Mouse (Mus musculus) adrenal gland, postnatal 25 days (tissue): Measurements from ENCODE around the gene OR5BS1P. TPM values are rescaled to one million over a fixed set of nuclear protein-coding genes. Genes with fewer than 3 reads are reported as not detected.
"Not testable (repeated sequence)": the region's sequence is repeated elsewhere in the genome, so short reads cannot be mapped to it uniquely, and the experiment has no call there.

Experiments
- DNase-seq: peaks from one replicate; pipeline ENCODE4 v3.0.0; 2021; ENCODE audit warnings: mixed read lengths
- microRNA-seq, 2 experiments: library from miRNA; unstranded; fragments of <30 nt; microRNA quantifications; one replicate each; pipeline ENCODE4 v1.2.0; 2021
- total RNA-seq: library from RNA; stranded (reverse); gene quantifications from 2 replicates; pipeline ENCODE4 v1.2.3, GENCODE M21; 2021

Gene OR5BS1P
- total RNA-seq, 1 experiment from 2014 or later, result not detected

DNA sequence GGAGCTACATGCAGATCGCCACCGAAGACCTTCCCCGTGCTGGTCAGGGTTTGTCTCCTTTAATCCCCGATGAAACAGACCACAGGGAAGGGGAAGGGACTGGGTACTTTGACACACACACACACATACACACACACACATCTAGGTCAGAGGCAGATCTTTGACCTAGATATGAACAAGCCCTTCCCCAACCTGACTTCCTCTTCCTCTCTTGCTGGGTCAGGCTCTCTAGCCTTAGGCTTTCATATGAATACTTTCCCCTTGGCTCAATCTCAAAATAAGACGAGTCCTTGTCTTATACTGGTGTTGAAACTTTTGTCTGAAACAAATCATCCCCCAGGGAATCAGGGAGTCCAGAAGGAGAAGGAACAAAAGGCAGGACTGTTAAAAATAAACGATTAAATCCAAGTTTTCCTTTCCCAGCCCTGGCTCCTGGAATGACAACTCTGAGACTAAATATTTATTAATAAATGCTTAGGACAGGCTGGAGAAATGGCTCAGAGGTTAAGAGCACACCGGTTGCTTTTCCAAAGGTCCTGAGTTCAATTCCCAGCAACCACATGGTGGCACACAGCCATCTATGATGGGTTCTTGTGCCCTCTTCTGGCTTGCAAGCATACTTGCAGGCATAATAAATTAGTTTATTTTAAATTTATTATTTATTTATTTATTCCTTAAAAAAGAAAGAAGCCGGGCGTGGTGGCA is 36.7 kb downstream of the OR5BS1P start:
- DNase-seq, result no peak

DNA sequence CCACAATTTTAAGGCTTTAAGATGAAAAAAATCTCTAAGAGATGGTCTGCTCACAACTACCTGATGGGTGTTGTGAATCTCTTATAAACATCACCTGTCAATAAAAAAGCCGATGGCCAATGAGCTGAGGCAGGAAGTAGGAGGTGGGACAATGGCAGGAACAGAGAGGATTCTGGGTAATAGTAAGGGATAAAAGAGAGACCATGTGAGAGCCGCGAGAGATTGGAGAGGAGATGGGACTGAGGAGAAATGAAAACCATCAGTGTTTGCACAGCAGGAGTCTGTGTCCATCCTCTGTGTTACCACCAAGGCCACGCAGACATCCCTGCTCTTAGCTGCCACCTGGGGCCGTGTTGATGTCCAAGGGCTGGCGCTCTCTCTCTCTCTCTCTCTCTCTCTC is 37.6 kb downstream of the OR5BS1P start:
- no peak for DNase-seq

DNA sequence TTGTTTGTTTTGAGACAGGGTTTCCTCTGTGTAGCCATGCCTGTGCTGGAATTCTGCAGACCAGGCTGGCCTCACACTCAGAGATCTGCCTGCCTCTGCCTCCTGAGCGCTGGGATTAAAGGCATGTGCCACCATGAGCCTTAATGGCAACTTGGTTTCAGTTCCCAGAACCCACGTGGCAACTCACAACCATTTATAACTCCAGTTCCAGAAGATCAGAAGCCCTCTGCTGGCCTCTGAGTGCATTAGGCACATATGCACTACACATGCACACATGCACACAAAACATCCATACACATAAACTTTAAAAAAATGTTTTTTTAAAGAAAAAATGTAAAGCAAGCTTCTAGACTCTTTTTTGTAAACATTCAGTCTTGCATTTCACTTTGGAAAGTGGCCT is 39.7 kb downstream of the OR5BS1P start:
- no peak for DNase-seq

DNA sequence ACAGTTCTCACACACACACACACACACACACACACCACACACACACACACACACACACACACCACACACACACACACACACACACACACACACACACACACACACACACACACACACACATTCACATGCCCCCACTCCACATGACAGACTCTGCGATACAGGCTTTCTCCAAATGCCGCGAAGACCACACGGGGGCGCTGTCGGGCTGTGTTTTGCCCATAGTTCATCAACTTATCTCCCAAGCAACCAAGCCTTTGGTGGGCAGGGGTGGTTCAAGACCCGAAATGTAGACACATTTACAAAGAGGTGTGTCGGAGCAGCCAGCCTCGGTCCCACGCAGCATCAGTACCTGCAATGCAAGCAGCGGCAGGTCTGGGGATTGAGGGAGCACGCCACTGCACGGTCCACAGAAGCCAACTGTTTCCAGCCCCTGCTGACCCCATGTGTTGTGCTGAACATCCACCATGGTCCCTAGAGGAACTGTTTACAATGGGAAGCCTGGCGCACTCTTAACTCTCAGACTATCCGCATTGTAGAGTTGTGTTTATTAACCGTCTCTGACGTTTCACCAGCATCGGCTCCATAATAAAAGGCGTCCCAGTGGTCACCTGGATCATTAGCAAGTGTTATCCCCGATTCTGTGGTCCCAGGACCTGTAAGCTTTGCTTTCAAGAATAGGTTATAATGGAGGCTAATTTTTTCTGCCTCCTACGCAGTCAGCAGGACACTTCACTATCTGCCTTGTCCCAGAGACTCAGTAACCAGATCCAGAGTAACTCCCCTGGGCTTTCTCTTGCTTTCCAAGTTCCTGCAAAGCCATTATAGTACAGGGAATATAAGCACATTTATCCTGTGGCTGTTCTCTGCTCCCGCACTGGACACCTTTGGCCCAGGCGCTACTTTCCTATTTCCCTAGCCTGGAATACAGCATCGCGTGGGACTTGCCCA is 41.0 kb downstream of the OR5BS1P start:
- DNase-seq, result peak; percentile 78

DNA sequence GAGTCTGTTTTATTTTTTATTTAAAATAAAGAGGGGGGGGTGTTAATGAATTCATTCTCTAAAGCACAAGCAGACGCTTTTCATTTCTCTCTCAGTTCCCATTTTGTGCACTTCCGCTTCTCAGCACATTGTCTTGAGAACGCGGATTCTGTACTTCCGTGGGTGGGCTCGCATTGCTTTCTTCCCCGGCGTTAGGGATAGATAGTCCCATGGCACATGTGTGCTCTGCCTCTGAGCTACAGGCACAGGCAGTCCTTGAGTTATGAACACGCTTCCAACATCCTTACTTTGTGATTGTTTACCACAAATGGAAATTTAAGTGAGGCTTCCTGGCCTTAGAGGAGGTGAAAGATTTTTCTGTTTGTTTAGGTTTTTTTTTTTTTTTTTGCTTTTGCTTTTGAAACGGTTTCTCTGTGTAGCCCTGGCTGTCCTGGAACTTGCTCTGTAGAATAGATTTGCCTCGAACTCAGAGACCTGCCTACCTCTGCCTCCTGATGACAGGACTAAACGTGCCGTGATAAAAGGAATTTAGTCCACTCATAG is 41.8 kb downstream of the OR5BS1P start:
- DNase-seq, result no peak

DNA sequence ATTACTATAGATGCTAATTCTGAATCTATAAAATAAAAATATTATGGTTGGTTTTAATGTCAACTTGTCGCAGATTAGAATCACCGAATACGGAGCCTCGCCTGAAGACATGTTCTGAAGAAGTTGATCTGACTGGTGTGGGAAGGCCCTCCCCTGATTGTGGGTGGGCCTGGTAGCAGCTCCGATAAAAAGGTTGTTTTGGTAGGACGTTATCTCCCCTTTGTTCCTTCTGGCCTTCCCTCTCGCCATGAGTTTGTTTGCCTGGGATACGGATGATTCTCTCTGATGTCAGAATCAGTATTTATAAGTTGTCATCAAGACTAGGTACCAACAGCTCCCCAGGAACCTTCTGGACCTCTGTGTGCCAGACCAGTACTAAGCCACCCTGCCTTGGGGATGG is 42.5 kb downstream of the OR5BS1P start:
- DNase-seq, result no peak

DNA sequence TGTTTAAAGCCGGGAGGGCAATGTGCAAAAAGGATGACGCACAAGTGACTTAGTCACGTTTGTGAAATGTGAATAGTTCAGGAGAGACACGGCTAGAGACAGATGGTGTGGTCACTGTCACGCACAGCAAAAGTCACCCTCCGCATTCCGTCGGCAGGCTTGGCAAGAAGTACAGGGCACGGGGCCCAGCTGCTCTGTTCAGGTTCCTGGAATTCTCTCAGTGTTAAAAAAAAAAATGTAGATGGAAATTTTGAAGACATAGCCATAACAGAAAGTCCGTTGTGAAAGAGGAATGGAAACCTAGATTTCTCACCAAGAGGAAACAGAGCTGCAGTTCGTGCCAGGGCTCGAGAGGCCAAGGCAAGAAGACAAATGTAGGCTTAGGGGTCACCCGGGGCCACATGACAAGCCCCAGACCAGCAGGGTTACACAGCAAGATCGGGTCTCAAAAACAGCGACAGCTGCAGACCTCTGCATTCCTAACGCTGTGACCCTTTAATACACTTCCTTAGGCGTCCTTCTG is 43.2 kb downstream of the OR5BS1P start:
- DNase-seq, result peak; percentile 56

DNA sequence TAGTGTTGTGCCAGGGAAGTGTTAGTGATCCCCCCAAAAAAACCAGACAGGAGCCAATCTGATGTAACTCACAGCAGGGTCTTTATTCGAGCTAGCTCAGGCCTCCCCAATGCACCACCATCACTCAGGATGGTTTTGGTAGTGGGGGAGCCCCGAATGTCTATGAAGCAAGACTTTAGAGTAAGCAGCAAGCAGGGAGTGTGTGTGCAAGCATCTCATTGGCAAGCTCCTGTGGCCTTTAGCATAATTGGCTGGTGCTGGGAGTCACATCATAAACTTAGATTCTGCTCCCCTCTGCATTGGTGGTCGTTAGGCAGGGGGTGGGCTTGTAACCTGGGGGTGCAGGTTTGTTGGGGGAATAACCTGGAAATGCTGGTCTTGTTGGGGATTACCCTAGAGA is 44.0 kb downstream of the OR5BS1P start:
- not testable (repeated sequence) for DNase-seq

DNA sequence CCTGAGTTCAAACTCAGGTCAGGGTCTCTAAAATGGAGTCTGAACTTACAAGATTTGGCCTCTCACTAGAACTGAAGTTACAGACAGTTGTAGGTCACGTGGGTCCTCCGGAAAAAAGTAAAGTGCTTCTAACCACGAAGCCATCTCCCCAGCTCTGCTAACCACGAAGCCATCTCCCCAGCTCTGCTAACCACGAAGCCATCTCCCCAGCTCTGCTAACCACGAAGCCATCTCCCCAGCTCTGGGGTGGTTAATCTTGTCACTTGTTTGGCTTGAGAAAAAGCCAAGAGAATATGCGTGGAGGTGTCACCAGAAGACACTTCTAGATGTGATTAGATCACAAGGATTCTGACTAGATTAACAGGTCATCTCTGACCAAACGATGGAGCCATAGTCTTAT is 44.5 kb downstream of the OR5BS1P start:
- DNase-seq, result no peak

DNA sequence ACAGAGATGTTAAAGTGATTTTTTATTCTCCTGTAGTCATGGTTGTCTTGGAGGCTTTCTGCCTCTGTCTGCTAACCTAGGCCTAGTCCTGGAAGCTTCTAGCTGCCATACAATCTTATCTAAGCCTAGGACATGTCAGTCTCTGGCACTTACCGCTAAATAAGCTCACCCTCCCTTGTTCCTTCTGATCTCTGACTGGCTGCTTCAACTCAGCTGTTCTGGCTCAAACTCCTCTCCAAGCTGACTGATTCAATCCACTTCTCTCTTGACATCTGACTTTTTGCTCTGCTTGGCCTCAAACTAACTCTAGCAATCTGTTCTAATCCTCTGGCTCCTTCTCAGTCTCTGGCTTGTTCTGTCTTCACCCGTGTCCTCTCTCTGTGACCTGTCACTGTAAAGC is 45.1 kb downstream of the OR5BS1P start:
- not testable (repeated sequence) for DNase-seq

DNA sequence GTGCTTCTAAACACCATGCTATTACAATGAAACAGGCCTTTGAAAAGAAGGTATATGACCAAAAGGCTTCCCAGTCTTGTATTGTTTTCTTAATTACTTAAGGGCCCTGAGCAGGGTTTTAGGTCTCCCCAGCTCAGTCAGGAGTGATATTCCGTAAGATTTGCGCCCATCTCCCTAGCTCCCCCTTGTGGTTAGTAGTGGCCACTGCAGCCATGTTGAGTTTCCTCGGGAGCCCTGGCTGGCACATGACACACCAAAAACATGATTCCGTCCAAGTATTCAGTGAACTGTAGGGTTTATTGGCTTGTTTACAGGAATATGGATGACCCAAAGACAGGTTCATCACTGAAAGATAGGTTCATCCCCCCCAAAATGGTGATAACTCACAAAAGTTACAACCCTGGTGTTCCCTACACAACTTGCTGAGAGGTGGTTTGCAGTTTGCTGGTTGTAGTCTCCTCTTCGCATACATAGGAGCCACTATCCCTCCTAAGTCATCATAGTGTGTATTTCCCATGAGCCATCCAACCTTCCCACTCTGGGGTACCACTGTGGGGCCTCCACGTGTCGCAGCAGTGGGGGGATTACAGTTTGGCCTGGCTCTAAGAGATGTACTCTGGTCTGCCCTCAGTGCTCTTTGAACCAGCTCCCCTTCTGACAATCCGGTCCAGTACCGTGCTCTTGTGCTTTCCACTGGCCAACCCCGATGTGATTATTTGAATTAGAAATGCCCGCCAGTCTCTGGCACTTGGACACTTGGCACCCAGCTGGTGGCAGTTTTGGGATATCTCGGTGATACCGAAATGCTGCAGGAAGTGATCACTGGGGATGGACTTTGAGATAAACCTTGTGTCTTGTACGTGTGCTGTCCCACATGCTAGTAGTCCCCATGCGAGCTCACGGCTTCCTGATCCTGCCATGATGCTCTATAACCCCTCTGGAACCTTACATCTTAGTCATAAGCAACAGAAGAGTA is 48.0 kb downstream of the OR5BS1P start:
- DNase-seq, result peak; percentile 66

DNA sequence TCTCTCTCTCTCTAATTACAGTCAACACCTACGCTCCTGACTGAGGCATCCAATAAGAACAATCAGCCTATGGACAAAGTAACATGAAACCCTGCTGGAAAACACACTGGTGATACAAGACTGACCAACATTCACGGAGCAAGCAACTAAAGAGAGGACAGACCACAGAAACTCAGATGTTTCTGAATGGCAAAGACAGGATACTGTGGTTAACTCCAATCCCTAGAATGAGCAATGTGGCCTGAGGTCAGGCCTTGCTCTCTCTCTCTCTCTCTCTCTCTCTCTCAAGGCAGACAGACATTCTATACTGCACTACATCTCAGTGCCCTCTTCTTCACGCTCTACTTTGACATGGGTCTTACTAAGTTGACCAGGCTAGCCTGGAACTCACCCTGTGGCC is 51.5 kb downstream of the OR5BS1P start:
- DNase-seq, result no peak

DNA sequence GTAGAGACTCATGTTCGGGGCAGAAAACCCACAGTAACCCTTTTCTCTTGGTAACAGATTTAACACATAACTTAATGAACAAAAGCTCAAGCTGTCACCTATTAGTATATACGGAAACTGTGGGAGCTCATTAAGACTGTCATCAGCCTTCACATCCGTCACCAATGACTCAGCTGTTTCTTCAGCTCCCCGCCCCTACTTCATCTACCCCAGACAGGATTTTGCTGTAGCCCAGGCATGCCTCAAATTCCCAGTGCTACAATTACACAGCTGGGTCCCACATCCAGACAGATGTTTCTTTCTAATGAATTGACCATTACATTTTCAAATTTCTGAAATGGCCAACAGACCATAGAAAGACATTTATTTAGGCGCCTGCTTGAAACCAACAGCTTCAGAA is 56.4 kb downstream of the OR5BS1P start:
- no peak for DNase-seq

DNA sequence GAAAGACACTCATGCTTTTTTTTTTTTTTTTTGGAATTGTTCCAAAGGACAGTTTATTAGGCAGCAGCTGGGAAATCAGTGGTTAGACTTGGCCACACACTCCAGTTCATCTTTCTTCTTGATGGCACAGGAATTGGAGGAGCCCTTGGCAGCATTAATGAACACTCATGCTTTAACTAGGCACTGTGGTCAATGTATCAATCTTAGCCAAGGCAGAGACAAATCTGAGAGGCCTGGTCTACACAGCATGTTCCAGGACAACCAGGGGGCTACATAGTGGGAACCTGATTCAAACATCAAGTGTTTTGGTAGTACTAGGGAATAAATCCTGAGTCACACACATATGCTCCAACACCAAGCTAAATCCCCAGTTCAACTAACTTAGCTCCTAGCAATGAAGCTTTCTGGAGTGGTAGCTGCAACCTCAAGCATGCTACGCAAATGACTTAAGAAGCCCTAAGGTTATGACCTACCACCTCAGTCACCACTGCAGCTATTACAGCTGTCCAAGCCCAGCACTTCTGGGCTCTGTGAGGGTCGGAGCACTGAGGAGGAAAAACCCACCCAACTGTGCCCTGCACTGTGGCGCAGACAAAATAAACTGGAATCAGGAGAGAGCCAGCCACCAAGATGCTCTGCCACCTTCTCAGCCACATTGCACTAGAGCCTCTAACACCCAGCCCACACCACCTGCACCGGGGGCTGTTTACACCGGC is 57.5 kb downstream of the OR5BS1P start:
- no peak for DNase-seq

DNA sequence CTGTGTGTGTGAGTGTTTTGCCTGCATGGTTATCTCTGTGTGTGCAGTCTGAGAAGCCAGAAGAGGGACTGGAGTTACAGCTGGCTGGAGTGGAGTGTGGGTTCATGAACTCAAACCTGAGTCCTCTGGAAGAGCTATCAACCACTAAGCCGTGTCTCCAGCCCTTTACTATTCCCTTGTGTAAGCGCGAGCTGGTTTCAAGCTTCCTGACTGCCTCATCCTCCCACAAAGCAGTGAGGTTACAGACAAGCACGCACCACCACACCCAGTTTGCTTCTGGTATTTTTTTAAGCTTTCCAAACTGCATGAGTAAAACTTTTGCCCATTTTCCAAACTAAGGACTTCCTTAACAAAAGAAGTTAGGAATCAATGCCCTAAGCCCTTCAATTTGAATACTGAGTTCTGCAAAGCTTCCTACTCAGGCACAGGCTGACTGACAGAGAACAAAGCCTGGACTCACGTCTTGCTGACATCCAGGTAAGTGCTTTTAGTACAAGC is 58.4 kb downstream of the OR5BS1P start:
- DNase-seq, result no peak

Small RNA genes within 50 kb of the gene (microRNA-seq; reads per million reads assigned to microRNA genes)
- 6.4 to 6.5 reads per million in 2 experiments for gene Mir1291

Other genes starting within 250 kb of the OR5BS1P start
- gene Gm44579, start 248.9 kb upstream of the OR5BS1P start, total RNA-seq, result not detected in 2 replicates
- gene Olfr287, start 248.8 kb upstream of the OR5BS1P start, total RNA-seq, result not detected in 2 replicates
- gene Olfr286, start 235.4 kb upstream of the OR5BS1P start, total RNA-seq, result not detected in 2 replicates
- not detected in 2 replicates for gene H1fnt, start 212.6 kb upstream of the OR5BS1P start, total RNA-seq
- 6.0 and 8.1 TPM in 2 replicates for gene Zfp641, start 173.7 kb upstream of the OR5BS1P start, total RNA-seq
- not detected in 2 replicates for gene Olfr285, start 152.5 kb upstream of the OR5BS1P start, total RNA-seq
- gene Olfr284, start 128.9 kb upstream of the OR5BS1P start, total RNA-seq, result not detected in 2 replicates
- not detected in 2 replicates for gene Olfr283, start 89.0 kb upstream of the OR5BS1P start, total RNA-seq
- gene Olfr282, start 38.7 kb upstream of the OR5BS1P start, total RNA-seq, result not detected in 2 replicates
- not detected in 2 replicates for gene Olfr281, start 17.3 kb upstream of the OR5BS1P start, total RNA-seq
- gene Lalba, start 12.8 kb downstream of the OR5BS1P start, total RNA-seq, result not detected in 2 replicates
- not detected in 2 replicates for gene Olfr279, start 22.5 kb downstream of the OR5BS1P start, total RNA-seq
- gene Kansl2, start 64.4 kb downstream of the OR5BS1P start, total RNA-seq, result 91.3 and 107 TPM in 2 replicates
- 52.2 and 55.9 TPM in 2 replicates for gene Ccnt1, start 101.0 kb downstream of the OR5BS1P start, total RNA-seq
- not detected in 2 replicates for gene 4930415O20Rik, start 101.1 kb downstream of the OR5BS1P start, total RNA-seq
- 42.7 and 48.9 TPM in 2 replicates for gene Adcy6, start 140.2 kb downstream of the OR5BS1P start, total RNA-seq
- 12.6 and 14.3 TPM in 2 replicates for gene Cacnb3, start 160.9 kb downstream of the OR5BS1P start, total RNA-seq
- gene Ddx23, start 193.0 kb downstream of the OR5BS1P start, total RNA-seq, result 76.1 and 88.7 TPM in 2 replicates
- 1.5 TPM in 2 replicates for gene Rnd1, start 207.6 kb downstream of the OR5BS1P start, total RNA-seq
- gene Ccdc65, start 238.3 kb downstream of the OR5BS1P start, total RNA-seq, result 0.21 TPM in 1 of 2 replicates, not detected in the other